Mouse (Mus musculus) layer of hippocampus, adult 9-10 months (tissue): ENCODE results near the gene Psmc3.
"Not testable (repeated sequence)": the region's sequence is repeated elsewhere in the genome, so short reads cannot be mapped to it uniquely, and the experiment has no call there.

ENCODE experiments used
- DNase-seq: peaks from one replicate; pipeline ENCODE4 v3.0.0; 2022; ENCODE audit warnings: low spot score

Gene Psmc3

DNA sequence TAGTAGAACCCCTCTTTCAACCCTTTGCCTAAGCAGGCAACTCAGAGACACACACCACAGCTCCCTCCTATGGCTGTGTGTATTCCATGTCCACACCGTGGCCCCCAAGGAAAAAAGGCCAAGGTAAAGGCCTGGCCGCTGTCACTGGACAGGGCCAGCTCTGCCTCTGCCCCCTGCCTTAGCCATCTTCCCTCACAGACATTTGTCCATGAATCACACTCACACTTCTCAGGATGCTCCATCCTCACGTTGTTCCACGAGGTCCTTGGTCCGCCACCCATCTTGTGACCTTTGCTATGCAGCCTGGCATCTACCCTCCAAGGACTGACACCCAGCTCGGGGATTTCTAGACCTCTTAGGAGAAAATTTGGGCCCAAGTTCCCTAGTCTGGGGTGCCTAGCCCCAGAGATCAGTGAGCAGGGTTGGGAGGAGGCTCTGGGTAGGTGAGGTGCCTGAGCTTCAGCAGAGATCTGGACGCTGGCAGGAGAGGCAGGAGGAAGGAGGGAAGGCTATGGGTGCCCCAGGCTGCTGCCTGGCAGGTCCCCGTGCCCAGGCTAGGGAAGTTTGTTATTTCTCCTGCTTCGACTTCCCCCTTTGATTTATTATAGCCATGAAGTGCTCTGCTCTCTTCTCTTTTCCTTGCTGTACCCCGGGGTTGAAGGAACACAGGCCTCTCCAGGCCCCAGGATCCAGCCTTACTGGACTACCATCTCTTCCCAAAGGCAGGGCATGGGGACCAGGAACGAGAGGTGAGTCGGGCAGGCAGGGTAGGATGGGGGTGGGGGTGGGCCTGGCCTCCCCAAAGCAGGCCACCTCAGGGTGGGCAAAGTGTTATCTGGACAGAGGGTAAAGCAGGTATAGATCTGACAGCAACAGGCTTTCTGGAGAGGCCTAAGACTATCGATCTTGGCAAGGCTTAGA, 28.2 kb downstream of the Psmc3 start, which contains the start of gene Spi1:
Spi1 (plus strand) TSS at position 616 of the 921 bp plus-strand sequence.
- DNase-seq, result no peak

DNA sequence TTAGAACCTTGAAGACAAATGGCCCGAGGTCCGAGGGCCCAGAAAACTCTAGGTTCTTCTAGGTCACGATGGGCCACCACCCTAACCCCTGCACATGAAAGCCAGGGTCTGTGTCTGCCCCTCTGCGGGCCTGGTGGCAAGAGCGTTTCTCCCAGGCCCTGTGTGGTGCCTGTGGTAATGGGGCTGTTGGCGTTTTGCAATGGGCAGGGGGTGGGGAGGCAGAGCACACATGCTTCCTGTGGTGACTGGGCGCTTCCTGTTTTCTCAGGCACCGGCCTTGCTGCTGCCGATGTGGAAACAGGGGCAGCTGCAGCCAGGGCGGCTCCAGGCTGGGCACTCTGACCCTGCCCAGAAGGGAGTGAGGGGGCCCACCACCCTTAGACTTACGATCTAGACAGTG, 29.0 kb downstream of the Psmc3 start:
- no peak for DNase-seq

DNA sequence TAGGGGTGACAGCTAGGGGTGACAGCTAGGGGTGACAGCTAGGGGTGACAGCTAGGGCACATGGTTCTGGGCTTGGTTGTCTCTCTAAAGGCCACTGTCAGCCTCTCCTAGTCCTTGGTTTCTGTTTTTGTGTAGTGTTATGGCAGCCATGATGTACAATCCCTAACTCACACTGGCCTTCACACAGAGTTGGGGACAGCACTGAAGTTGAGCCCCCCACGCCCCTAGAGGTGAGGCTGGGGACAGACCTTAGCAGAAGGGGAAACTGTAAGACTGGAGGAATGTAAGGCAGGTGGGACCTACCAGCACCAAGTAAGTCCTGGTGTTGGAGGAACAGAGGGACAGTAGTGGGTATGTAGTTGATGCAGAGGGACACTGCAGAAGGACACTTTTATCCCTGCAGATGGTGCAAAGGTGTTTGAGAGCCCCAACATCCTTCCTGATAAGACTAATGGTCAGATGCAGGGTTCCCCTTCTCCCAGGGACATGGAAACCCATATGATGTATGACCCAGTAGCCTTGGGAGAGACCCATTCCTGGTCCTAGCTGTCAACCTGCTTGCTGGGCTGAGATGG, 29.6 kb downstream of the Psmc3 start:
- no peak for DNase-seq

- DNase-seq, result no peak
These were observed 30.5 kb downstream of the Psmc3 start for GRCm38 (mm10) chr2:91084179-91084820.

DNA sequence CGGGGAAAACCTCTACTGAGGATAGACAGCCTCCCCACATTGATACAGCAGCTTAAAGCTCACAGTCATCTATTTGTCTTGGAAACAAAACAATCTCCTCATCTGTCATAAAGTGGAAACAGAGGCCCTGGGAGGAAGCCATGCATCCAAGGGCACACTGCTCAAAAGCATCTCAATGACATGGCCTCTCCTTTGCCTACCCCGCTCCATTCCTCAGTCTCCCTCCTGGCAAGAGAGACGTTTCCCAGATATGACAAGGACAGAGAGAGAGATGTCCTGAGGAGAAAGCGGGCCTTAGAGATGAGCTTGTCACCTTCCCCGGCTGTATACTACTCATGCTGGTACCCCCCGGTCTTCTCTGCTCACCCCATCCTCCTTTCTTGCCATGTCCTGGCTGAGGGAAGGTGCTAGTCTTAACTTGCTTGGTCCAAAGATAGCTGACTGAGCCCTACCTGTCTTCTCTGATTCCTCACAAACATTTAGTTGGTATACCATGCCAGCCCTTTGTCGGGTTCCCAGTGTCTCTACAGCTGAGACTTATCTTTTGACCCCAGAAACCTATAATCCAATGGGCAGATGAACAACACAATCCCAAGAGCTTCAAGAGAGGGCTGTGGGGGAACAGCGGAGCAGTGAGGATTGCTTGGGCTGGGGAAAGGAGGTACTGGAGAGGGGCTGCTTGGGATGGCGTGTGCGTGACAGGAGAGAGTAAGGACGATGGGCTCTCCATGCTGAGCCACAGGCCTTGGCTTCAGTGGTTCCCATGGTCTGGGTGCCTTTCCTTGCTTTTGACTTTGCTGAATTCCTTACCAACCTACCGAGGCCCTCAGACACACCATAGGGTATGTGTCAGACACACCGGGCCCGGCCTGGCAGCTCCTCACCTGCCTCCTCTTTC, 31.9 kb downstream of the Psmc3 start:
- DNase-seq, result no peak

DNA sequence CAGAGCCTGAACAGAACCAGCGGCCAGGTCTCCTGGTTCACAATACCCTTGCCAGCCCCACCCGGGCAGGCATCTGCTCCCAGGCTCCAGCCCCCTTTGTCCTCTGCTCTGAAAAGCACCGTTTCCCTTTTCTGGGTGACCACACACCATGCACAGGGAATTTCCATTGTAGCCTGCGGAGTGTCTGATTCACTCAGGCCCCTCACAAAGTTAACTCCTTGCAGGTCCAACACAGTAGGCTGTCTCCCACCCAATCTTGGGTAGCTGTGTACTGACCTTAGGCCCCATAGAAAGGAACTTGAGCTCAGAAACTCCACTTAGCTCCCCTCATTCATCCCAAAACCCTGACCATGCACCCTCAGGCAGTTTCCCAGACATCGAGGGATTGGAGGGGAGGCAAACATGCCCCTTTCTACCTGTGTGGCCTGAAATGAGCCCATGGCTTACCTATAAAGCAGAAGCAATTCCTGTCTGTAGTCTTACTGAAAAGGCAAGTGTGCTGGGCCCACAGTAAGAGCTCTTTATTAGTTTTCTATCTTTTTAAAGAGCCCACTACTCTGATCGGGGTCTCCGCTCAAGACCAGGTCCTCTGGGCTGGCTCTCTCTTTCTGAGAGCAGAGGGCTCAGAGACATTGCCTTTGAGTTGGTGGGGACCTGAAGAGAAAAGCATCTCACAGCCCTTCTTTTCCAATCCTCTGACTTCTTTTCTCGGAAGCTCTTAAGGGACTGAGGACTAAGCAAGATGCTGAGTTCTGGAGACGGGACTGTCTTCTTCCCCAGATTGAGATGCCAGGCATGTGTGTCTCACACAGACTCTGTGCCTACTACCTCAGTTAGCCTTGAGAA, 32.8 kb downstream of the Psmc3 start:
- no peak for DNase-seq

DNA sequence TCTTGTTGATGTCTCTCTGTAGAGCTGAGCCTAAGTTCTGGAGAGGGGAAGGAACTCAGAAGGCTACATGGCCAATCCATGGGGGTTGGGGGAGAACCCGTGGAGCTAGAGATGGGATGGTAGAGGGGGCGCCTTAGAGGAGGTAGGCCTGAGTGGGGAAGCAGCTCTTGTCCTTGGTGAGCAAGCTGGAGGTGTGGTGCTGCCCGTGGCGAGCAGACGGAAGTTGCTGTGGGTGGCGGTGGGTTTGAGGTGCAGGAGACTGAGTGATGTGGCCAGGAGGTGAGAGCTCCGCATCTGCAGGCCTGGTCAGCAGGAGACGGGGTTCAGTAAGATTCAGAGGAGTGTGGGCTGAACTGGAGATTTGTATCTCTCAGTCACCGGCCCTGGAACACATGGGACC, 33.6 kb downstream of the Psmc3 start:
- DNase-seq, result no peak

- DNase-seq, result no peak
These were observed 35.2 kb downstream of the Psmc3 start for GRCm38 (mm10) chr2:91088987-91089386.

- DNase-seq, result no peak
These were observed 36.4 kb downstream of the Psmc3 start for GRCm38 (mm10) chr2:91090208-91090607.

DNA sequence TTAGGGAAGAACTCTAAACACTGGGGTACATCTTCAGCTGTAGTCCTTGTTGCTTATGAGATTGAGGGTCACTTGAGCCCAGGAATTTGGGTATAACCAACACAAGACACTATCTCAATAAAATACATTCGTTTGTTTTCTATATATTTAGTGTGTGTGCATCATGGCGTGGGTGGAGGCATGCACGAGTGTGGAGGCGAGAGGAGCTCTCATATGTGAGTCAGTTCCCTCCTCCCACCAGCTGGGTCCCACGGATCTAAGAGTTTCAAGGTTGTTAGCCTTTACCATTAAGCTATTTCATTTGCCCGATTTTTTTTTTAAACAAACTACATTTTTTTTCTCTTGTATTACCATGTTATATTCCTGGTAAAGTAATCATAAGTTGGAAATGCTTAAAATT, 37.0 kb downstream of the Psmc3 start:
- no peak for DNase-seq

DNA sequence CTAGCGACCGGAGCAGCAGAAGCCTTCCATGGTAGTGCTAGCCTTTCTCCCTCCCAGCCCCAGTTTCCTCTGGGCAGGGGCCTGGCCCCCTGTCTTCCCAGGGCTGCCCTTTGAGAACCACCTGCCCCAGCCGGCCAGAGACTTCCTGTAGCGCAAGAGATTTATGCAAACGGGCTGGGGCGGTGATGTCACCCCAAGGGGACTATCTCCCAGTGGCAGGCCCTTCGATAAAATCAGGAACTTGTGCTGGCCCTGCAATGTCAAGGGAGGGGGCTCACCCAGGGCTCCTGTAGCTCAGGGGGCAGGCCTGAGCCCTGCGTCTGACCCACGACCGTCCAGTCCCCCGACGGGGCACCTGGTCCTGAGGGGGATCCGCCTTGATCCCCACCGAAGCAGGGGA, 42.7 kb downstream of the Psmc3 start:
- DNase-seq, result no peak

GRCm38 (mm10) chr2:91097015-91097414, 43.2 kb downstream of the Psmc3 start:
- DNase-seq, result no peak

DNA sequence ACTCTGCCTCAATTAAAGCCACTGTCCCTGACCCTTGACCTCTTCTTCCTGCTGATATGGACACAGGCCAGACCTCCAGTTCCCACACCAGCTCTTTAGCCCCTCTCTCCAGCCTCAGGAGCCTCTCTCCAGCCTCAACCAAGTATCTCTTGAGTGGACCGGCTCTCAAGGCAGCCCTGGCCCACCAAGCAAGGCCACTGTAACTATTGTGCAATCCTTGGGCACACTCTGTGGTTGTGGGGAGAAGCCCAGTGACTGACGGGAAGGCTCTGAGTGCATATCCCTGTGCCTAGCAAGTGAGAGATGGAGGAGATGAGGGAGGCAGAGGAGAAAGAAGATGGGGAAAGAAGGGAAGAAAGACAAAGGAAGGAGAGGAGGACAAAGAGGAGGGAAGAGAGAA, 44.3 kb downstream of the Psmc3 start:
- DNase-seq, result no peak

GRCm38 (mm10) chr2:91101124-91101740, 47.4 kb downstream of the Psmc3 start:
- DNase-seq, result peak; percentile 77

GRCm38 (mm10) chr2:91108156-91108555, 54.3 kb downstream of the Psmc3 start:
- DNase-seq, result no peak

GRCm38 (mm10) chr2:91109241-91109640, 55.4 kb downstream of the Psmc3 start:
- no peak for DNase-seq

GRCm38 (mm10) chr2:91109807-91110385, 56.1 kb downstream of the Psmc3 start:
- no peak for DNase-seq

DNA sequence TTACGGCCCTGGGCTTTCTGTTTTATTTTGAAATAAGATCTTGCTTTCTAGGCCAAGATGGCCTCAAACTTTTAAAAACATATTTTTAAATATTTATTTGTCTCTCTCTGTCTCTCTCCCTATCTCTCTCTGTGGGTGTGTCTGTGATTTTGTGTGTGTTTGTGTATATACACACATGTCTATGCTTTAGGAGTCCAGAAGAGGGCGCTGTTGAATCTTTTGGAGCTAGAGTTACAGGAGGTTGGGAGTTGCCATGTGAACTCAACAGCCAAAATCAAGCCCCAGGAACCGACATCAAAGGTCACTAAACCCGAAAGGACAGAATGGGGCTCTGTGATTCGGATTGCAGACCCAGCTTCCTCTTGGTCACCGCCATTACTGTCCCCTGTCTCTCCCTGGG, 56.6 kb downstream of the Psmc3 start:
- no peak for DNase-seq

DNA sequence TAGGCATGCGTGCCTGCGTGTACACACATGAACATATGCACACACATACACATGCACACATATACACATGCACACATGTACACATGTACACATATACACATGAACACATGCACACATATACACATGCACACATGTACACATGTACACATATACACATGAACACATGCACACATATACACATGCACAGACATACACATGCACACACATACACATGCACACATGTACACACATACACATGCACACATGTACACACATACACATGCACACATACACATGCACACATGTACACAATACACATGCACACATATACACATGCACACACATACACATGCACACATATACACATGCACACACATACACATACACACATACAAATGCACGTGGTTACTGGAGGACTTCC, 58.0 kb downstream of the Psmc3 start:
- not testable (repeated sequence) for DNase-seq

DNA sequence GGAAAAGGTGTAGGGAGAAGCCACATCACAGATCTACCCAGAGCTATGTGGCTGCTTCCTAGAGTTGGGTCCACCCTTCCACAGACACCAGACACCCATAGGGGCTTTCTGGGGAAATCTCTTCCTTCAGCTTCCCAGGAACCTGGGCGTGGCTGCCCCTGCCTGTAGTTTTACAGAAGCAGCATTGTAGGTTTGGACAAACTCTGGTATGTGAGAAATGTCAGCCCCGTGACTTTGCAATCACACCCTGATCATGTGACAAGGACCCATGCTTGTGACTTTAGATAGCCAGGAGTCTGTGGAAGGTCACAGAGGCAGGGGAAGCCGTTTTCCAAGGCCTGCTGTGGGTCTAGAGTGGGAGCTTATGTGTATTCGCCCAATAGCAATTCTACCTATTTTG, 58.7 kb downstream of the Psmc3 start:
- no peak for DNase-seq
